Mouse (Mus musculus) midbrain, embryonic 10.5 days (tissue): ENCODE data around the gene Tbc1d12. TPM values are rescaled to one million over a fixed set of nuclear protein-coding genes. Genes with fewer than 3 reads are reported as not detected.
"Not testable (repeated sequence)": the region's sequence is repeated elsewhere in the genome, so short reads cannot be mapped to it uniquely, and the experiment has no call there.

Experiments
- DNase-seq: peaks from one replicate; pipeline ENCODE4 v3.0.0-alpha.2; 2017; ENCODE audit warnings: low spot score
- H3K27ac ChIP-seq: fragments of 300-500 bp; sonication (generic); replicated peaks from 2 replicates; pipeline ENCODE4 v1.5.1; 2016; ENCODE audit warnings: mild to moderate bottlenecking
- H3K27me3 ChIP-seq: fragments of 300-500 bp; sonication (generic); 2 replicates; pipeline ENCODE4 v1.6.1; 2016; ENCODE audit warnings: low read depth, mild to moderate bottlenecking; ENCODE audit not compliant: poor library complexity, severe bottlenecking
- H3K36me3 ChIP-seq: fragments of 300-500 bp; sonication (generic); 2 replicates; pipeline ENCODE4 v1.6.1; 2016; ENCODE audit warnings: mild to moderate bottlenecking, moderate library complexity
- H3K4me1 ChIP-seq: fragments of 300-500 bp; sonication (generic); 2 replicates; pipeline ENCODE4 v1.6.1; 2016
- H3K4me3 ChIP-seq: fragments of 300-500 bp; sonication (generic); 2 replicates; pipeline ENCODE4 v1.5.1; 2016; ENCODE audit warnings: mild to moderate bottlenecking, moderate library complexity
- H3K9me3 ChIP-seq: fragments of 300-500 bp; sonication (generic); replicated peaks from 2 replicates; pipeline ENCODE4 v1.6.1; 2016; ENCODE audit warnings: mild to moderate bottlenecking
- WGBS: fragments of 180-500 bp; shearing (Covaris S2); methylation state at CpG from one replicate; pipeline ENCODE4 v1.1.7; 2016; 5-methylcytosine and 5-hydroxymethylcytosine counted together
- polyA plus RNA-seq: library from polyadenylated mRNA; unstranded; fragments of >200 nt; fragmentation: Nextera tagmentation; extraction: Ambion mirVana; gene quantifications from 2 replicates; pipeline ENCODE4 v1.2.1, GENCODE M21; 2016

Gene Tbc1d12
- polyA plus RNA-seq, 1 experiment from 2014 or later = 2.1 TPM

GRCm38 (mm10) chr19:38837171-38837641, 827 bp downstream of the Tbc1d12 start:
- under 1% methylated on average over 54 of the region's 54 CpGs for WGBS
- Histone ChIP-seq H3K36me3 (peaks cover 7% of the 10 kb centered on the region; the same call in 1 of the 2 replicates), H3K27me3 (no peaks in the 10 kb centered on the region), H3K4me1 (peaks cover 6% of the 10 kb centered on the region), H3K4me3 (peak overlapping the region; percentile 80), H3K9me3 (no peaks in the 10 kb centered on the region; the same call in 1 of the 2 replicates), H3K27ac (peak overlapping the region; percentile 90)
- DNase-seq = peak; percentile 61

DNA sequence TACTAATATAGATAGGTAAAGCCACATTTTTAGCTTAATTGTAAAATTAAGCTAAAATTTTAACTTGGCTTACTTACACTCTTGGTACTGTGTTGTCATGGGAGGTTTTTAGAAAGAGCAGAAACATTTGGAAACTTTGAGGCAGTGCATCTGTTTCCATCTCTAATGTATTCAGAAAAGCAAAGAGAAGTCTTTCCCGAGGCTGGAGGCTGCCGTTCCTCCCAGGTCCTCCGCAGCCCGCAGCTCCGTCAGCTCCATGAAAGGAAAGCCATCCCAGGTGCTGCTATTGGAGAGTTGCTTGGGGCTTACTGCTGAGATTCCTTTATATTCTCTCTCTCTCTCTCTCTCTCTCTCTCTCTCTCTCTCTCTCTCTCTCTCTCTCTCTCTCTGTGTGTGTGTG, 8.4 kb downstream of the Tbc1d12 start:
- Histone ChIP-seq H3K27me3 (no peaks in the 10 kb centered on the region), H3K27ac (no peak overlapping the region), H3K36me3 (peaks cover 7% of the 10 kb centered on the region), H3K4me1 (no peaks in the 10 kb centered on the region), H3K4me3 (no peak overlapping the region), H3K9me3 (peaks cover 5% of the 10 kb centered on the region; the same call in 1 of the 2 replicates)
- 84% methylated on average over 5 of the region's 5 CpGs for WGBS
- no peak for DNase-seq

DNA sequence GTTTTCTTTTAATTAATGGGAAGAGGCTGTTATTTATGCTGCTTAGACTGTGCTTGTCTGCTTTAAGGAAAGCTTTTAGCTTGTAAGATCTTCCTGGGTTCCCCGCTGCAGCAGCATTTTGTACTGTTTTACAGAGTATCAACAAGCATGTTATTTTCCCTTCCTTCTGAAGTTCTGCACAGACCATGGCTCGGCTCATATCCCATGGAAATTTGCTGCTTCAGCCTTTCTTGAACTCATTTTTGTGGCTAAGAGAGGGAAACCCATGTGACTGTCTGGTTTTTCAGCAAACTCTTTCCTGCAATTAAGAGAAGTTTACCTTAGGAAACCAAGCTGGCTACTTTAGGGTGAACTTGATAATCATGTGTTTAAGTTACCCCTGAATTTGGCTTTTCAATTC, 10.0 kb downstream of the Tbc1d12 start:
- Histone ChIP-seq H3K27ac (no peak overlapping the region), H3K27me3 (no peaks in the 10 kb centered on the region), H3K4me1 (no peaks in the 10 kb centered on the region), H3K36me3 (peaks cover 6% of the 10 kb centered on the region), H3K9me3 (peaks cover 5% of the 10 kb centered on the region; the same call in 1 of the 2 replicates), H3K4me3 (no peak overlapping the region)
- WGBS = 90% methylated on average over 2 of the region's 2 CpGs
- no peak for DNase-seq

DNA sequence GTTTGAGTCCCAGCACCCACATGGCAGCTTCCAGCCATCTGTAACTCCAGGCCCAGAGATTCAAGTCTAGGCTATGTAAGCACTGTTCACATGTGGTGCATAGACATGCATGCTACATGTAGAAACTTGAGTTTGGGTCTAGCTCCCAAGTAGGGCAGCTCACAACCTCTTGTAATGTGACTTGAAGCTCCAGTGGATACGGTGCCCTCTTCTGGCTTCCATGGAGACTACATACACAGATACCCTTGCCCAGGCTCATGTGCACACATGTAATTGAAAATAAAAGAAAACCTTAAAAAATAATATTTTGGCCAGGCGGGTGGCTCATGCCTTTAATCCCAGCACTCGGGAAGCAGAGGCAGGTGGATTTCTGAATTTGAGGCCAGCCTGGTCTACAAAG, 21.8 kb downstream of the Tbc1d12 start:
- no peaks in the 10 kb centered on the region for H3K4me1 ChIP-seq
- H3K4me3 ChIP-seq = no peak overlapping the region
- no peak for DNase-seq
- H3K36me3 ChIP-seq = no peaks in the 10 kb centered on the region
- 94% methylated on average over 3 of the region's 3 CpGs for WGBS
- H3K27ac ChIP-seq = no peak overlapping the region
- H3K9me3 ChIP-seq = no peaks in the 10 kb centered on the region
- H3K27me3 ChIP-seq = no peaks in the 10 kb centered on the region

DNA sequence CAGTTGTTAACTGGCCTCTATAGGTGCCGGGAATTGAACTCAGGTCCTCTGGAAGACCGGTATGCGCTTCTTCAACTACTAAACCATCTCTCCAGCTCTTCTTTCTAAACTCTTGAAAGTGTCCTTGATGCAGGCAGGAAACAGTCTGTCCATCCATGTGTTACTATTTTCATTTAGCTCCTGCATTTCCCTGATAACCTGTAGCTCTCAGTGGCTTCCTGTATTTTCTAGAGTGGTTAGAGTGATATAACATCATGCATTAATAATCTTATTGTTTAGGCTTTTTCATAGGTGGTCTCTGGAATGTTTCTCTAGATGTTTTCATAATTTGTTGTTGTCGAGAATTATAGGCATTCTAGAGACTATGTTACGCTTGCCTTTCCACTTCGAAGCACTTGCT, 26.1 kb downstream of the Tbc1d12 start:
- Histone ChIP-seq H3K36me3 (no peaks in the 10 kb centered on the region), H3K9me3 (no peaks in the 10 kb centered on the region), H3K27ac (no peak overlapping the region), H3K4me3 (no peak overlapping the region), H3K4me1 (no peaks in the 10 kb centered on the region), H3K27me3 (no peaks in the 10 kb centered on the region)
- WGBS = 95% methylated on average over 6 of the region's 6 CpGs
- no peak for DNase-seq

DNA sequence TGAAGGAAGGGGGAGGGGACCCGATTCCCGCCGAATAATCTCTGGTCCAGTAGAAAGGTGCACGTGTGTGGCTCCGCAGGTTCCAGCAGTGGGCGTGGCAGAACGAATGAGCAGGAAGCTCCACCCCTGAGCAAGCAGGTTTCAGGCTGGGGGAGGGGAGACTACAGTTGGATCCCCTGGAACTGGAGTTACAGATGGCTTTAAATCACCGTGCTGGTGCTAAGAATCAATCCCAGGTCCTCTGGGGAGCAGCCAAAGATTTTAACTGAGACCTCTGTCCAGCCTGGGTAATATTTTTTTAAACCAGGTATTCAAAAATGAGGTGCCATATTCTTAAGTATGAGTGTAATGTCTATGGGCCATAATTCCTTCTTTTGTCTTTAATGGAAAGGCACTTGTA, 38.4 kb downstream of the Tbc1d12 start:
- WGBS = 74% methylated on average over 3 of the region's 8 CpGs
- not testable (repeated sequence) for H3K9me3 ChIP-seq, H3K36me3 ChIP-seq, H3K27ac ChIP-seq, DNase-seq, H3K4me1 ChIP-seq, H3K27me3 ChIP-seq, H3K4me3 ChIP-seq

DNA sequence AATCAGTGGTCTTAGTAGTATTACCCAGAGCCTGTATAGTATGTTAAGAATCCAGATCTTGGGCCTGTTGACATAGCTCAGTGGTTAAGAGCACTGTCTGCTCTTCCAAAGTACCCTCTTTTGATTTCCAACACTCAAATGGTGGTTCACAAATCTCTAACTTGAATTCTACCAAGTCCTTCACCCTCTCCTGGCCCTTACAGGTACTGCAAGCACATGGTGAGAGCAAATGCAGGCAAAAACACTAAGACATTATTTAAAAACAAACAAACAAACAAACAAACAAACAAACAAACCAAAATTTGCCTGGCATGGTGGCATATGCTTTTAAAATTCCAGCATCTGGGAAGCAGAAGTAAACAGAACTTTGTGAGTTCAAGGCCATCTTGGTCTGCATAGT, 43.9 kb downstream of the Tbc1d12 start:
- no peak for DNase-seq
- no peaks in the 10 kb centered on the region for H3K27me3 ChIP-seq
- no peak overlapping the region for H3K4me3 ChIP-seq
- H3K4me1 ChIP-seq = no peaks in the 10 kb centered on the region
- no peak overlapping the region for H3K27ac ChIP-seq
- H3K9me3 ChIP-seq = no peaks in the 10 kb centered on the region
- no peaks in the 10 kb centered on the region; the same call in 1 of the 2 replicates for H3K36me3 ChIP-seq

DNA sequence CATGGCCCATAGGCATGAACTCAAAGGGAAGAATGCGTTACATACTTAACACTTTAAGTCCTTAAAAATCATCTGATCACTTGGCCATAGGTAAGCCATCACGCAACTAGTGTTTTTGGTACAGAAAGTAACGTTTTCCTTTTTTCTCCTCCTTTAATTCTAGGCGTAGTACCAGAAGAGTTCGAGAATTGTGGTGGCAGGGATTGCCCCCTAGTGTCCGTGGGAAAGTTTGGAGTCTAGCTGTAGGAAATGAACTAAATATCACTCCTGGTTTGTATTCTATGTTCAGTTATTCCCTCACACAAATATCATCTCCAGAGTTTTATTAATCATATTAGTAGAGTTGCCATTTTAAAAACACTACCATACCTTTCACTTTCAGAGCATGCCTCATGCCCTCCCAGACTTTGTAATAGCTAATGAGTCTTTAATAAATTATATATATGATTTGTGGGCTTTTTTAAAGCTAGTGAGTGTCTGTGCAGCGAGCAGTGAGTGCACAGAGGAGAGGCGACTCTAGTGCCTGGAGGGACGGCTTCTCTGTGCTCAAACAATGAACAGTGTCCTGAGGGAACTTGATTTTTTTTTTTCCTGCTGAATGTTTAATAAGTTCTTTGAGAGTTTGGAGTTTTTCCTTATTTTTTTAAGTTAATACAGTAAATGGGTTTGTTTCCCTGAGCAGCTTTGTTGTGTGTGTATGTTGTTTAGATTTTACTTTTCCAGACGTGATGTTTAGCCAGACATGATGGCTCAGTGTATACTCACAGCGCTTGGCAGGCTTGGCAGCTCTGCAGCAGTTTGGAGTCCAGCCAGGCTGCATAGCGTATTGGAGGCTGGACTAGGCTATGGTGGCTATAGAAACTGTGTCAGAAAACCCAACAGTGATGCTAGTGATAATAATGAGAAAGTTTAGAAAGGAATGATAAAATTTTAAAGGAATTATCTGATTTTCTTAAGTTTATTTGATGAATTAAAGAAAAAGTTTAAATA, 65.1 kb downstream of the Tbc1d12 start:
- Histone ChIP-seq H3K27me3 (no peaks in the 10 kb centered on the region), H3K9me3 (no peaks in the 10 kb centered on the region), H3K4me3 (no peak overlapping the region), H3K4me1 (no peaks in the 10 kb centered on the region), H3K36me3 (peaks cover 11% of the 10 kb centered on the region; the same call in 1 of the 2 replicates), H3K27ac (no peak overlapping the region)
- WGBS = 86% methylated on average over 12 of the region's 12 CpGs
- DNase-seq = no peak

GRCm38 (mm10) chr19:38902501-38902900, 66.1 kb downstream of the Tbc1d12 start:
- no peak overlapping the region for H3K4me3 ChIP-seq
- WGBS = 92% methylated on average over 5 of the region's 5 CpGs
- H3K27me3 ChIP-seq = no peaks in the 10 kb centered on the region
- DNase-seq = no peak
- H3K9me3 ChIP-seq = no peaks in the 10 kb centered on the region
- H3K4me1 ChIP-seq = no peaks in the 10 kb centered on the region
- no peak overlapping the region for H3K27ac ChIP-seq
- H3K36me3 ChIP-seq = peaks cover 11% of the 10 kb centered on the region; the same call in 1 of the 2 replicates

DNA sequence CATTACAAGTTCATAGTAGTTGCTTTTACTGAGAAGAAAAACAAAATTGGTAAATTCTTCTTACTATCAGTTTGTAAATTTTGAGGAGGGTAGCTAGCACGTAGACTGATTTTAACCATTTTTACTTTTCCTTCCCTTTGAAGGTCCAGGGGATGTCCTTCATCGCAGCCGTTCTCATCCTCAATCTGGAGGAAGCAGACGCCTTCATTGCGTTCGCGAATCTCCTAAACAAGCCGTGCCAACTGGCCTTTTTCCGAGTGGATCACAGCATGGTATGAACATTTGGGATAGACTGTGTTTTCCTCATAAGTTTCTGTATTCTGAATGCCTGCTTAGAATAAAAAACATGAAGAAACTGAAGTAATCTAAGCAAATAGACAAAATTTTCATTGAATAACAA, 77.4 kb downstream of the Tbc1d12 start:
- Histone ChIP-seq H3K4me3 (no peak overlapping the region), H3K9me3 (no peaks in the 10 kb centered on the region), H3K27ac (no peak overlapping the region), H3K4me1 (no peaks in the 10 kb centered on the region), H3K27me3 (no peaks in the 10 kb centered on the region), H3K36me3 (peaks cover 11% of the 10 kb centered on the region)
- 96% methylated on average over 9 of the region's 9 CpGs for WGBS
- no peak for DNase-seq

GRCm38 (mm10) chr19:38914926-38915325, 78.5 kb downstream of the Tbc1d12 start:
- 92% methylated on average over 15 of the region's 15 CpGs for WGBS
- no peak overlapping the region for H3K4me3 ChIP-seq
- no peak for DNase-seq
- H3K4me1 ChIP-seq = no peaks in the 10 kb centered on the region
- H3K36me3 ChIP-seq = peaks cover 11% of the 10 kb centered on the region
- no peak overlapping the region for H3K27ac ChIP-seq
- no peaks in the 10 kb centered on the region for H3K9me3 ChIP-seq
- H3K27me3 ChIP-seq = no peaks in the 10 kb centered on the region

- peaks cover 14% of the 10 kb centered on the region for H3K36me3 ChIP-seq
- no peaks in the 10 kb centered on the region for H3K4me1 ChIP-seq
- H3K4me3 ChIP-seq = no peak overlapping the region
- no peaks in the 10 kb centered on the region for H3K9me3 ChIP-seq
- no peaks in the 10 kb centered on the region for H3K27me3 ChIP-seq
- H3K27ac ChIP-seq = no peak overlapping the region
- DNase-seq = peak; percentile 33
- WGBS = 50% methylated on average over 3 of the region's 3 CpGs
Observed at GRCm38 (mm10) chr19:38915677-38916076, 79.3 kb downstream of the Tbc1d12 start.

DNA sequence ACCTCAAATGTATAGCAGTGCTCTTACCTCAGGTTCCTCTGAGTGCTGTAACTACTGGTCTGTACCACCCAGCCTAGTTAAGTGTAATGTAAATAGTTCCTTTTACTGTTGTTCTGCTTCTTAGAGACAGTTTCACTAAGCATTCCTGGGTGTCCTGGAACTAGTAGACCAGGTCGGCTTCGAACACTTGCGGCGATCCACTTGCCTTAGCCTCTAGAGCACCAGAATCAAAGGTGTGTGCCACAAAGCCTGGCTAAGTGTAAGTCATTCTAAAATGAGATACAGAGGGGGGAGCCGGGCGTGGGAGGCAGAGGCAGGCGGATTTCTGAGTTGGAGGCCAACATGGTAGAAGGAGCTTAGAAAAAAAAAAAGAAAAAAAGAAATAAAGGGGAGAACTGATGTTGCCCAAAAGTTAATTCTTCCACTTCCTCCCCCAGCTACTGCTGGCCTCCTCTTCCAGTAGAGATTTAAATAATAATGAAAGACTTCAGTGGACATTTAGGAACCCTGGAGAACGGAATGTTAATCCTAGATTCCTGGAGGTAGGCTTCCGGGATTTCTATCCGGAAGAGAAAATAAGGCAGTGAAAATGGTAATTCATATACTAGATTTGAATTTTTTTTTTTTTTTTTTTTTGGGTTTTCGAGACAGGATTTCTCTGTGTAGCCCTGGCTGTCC, 92.2 kb downstream of the Tbc1d12 start:
- H3K27me3 ChIP-seq = no peaks in the 10 kb centered on the region
- peaks cover 18% of the 10 kb centered on the region for H3K4me1 ChIP-seq
- no peaks in the 10 kb centered on the region for H3K9me3 ChIP-seq
- H3K36me3 ChIP-seq = peaks cover 12% of the 10 kb centered on the region
- WGBS = 92% methylated on average over 10 of the region's 11 CpGs
- no peak overlapping the region for H3K27ac ChIP-seq
- DNase-seq = no peak
- H3K4me3 ChIP-seq = no peak overlapping the region
